9 mouse cellular contexts compared by ENCODE assay signal in the genomic region with DNA sequence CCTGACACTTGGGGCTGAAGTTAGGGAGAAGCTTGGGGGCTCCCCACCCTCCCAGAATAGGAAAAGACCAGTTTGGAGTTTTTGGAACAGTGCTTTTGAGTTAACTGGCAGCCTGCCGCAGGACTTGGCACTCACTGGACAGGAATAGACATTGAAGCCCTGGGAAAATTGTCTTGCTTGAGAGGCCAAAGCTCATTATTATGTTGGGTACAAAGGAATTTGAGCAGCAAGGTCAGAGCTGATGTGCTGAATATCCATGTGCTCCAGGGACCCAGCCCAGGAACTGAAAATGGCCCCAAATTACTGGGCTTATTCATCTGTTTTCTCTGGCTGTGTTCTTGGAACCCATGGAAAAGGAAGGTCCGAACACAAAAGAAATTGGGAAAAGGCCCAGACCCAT.
DNase-seq lines count a peak whose midpoint lies in the region; ATAC-seq and TF ChIP-seq lines count a peak whose summit lies in the region.
"Had no signal": no experiment of that assay in that cellular context is flagged by ENCODE, and none has a peak within 500 bp of the region (broad histone marks: within the 10 kb centered on the region; RNA-seq: fewer than 3 reads in every experiment).

No protein-coding gene starts in this region.

- intact Hi-C loops in left cerebral cortex, postnatal 4 days (cut with DNase I) = no loop called here

- no peak overlapping the region for H3K9ac ChIP-seq in intestine, embryonic 15.5 days
- H3K9ac ChIP-seq: heart, embryonic 13.5 days had no signal

- H3K4me3 ChIP-seq in thymus, adult 2 months (ENCODE audit: control insufficient read depth, insufficient read depth, low read length) = no peak overlapping the region
- no peak overlapping the region for H3K4me3 ChIP-seq in intestine, embryonic 15.5 days (replicated peaks)
- H3K4me3 ChIP-seq: heart, embryonic 13.5 days had no signal

- H3K27ac ChIP-seq in thymus, adult 2 months (ENCODE audit: control insufficient read depth, insufficient read depth, low read length) = no peak overlapping the region
- H3K27ac ChIP-seq in intestine, embryonic 15.5 days = no peak overlapping the region
- H3K27ac ChIP-seq: heart, embryonic 13.5 days had no signal

- TF ChIP-seq POLR2A in thymus, adult 2 months (IDR thresholded peaks at IDR 0.05; ENCODE audit: control insufficient read depth, extremely low read depth, insufficient read depth, low read length, poor library complexity) = no peak

- no peak for TF ChIP-seq CTCF in thymus, adult 2 months (IDR thresholded peaks at IDR 0.05; ENCODE audit: borderline replicate concordance, control insufficient read depth, extremely low read depth, insufficient read depth, low read length, poor library complexity)

- H3K4me1 ChIP-seq in thymus, adult 2 months (replicated peaks; ENCODE audit: control insufficient read depth, insufficient read depth, low read length) = no peaks in the 10 kb centered on the region
- H3K4me1 ChIP-seq in intestine, embryonic 15.5 days (replicated peaks) = no peaks in the 10 kb centered on the region

- no peaks in the 10 kb centered on the region for H3K36me3 ChIP-seq in thymus, adult 2 months (ENCODE audit: control insufficient read depth, insufficient read depth, low read length)
- H3K36me3 ChIP-seq in intestine, embryonic 15.5 days = no peaks in the 10 kb centered on the region
- H3K36me3 ChIP-seq: heart, embryonic 13.5 days had no signal

- H3K9me3 ChIP-seq in intestine, embryonic 15.5 days = no peaks in the 10 kb centered on the region
- H3K9me3 ChIP-seq: heart, embryonic 13.5 days had no signal

- peak; percentile 13 for DNase-seq in kidney, postnatal 10 days
- no peak for DNase-seq in kidney, postnatal 25 days
- peak; percentile 44 to 64 for DNase-seq in cerebellum, postnatal 10 days
- DNase-seq in frontal cortex, postnatal 25 days (ENCODE audit: low spot score in 2 of 2) = peak; percentile 9 to 20
- DNase-seq in left cerebral cortex, postnatal 4 days = peak; percentile 70
- DNase-seq in thymus, adult 2 months = no peak

- no peak overlapping the region for H3K4me2 ChIP-seq in intestine, embryonic 15.5 days (replicated peaks)
- H3K4me2 ChIP-seq: heart, embryonic 13.5 days had no signal

- 98% methylated on average over 2 of the region's 2 CpGs for WGBS in thymus, adult 2 months
- WGBS in intestine, embryonic 15.5 days = 92% methylated on average over 2 of the region's 2 CpGs

- no peaks in the 10 kb centered on the region for H3K27me3 ChIP-seq in thymus, adult 2 months (ENCODE audit: control insufficient read depth, insufficient read depth, low read length)
- no peaks in the 10 kb centered on the region for H3K27me3 ChIP-seq in intestine, embryonic 15.5 days (replicated peaks)
- H3K27me3 ChIP-seq: heart, embryonic 13.5 days had no signal

- ATAC-seq in intestine, embryonic 15.5 days = no peak
- ATAC-seq: Patski had no signal

Comparison
In these comparisons a context has a peak if more than half of its experiments do, and no peak if none do; other contexts are left out.
1. DNase-seq: peak in kidney, postnatal 10 days (single experiment), cerebellum, postnatal 10 days (2 of 2), frontal cortex, postnatal 25 days (2 of 2) and left cerebral cortex, postnatal 4 days (single experiment); none in kidney, postnatal 25 days (0 of 2) and thymus, adult 2 months (single experiment).